Mouse (Mus musculus): ENCODE data around the gene Agbl1. TPM values are rescaled to one million over a fixed set of nuclear protein-coding genes. Genes with fewer than 3 reads are reported as not detected.

Gene Agbl1
- total RNA-seq, 2 experiments from 2014 or later: 0.09 to 0.16 TPM

DNA sequence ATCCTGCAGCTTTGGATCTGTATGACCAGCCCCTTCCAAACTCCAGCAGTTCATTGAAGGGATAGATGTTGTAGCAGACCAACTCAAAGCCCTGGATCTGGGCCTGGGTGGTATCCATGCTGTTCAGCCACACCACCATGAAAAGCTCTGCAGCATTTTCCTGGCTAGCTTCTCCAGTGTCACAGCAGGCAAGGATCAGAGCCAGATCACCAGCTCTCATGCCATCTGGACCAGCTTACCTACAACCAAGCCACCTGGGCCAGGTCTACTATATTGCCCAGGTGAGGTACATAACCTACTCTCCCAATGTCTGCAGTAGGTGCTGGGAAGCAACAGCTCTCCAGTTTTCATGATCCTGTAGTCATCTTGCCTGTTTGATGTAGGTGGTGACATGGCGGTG lies 884.3 kb downstream of the Agbl1 start:
- DNase-seq (ENCODE audit: extremely low spot score in 1 of 2, low spot score in 2 of 2): no peak
- TF ChIP-seq CTCF (IDR thresholded peaks at IDR 0.05): no peak
- no peak overlapping the region for H3K4me3 ChIP-seq
- intact Hi-C loops (cut with DNase I): no loop called here
- no peak overlapping the region for H3K27ac ChIP-seq

DNA sequence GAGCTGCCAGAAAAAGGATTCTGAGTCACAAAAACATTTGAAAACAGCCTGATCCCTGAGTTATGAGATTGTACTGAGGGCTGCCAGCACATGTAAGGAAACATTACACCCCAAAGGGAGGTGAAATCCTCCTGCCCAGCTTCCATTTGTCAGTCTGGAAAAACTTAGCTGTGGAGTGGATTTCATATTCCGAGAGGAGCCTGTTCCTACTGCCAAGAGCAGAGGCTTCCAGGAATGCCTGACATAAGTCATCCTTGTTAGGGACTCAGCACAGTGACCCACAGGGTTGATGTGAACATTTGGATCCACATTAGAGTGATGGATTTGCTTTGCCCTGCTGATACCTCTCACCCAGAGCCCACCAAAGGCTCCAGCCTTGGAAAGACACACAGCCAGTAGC lies 899.4 kb downstream of the Agbl1 start:
- intact Hi-C loops (cut with DNase I): no loop called here
- no peak for DNase-seq (ENCODE audit: extremely low spot score in 1 of 2, low spot score in 2 of 2)
- Histone ChIP-seq H3K4me3 (no peak overlapping the region), H3K27ac (no peak overlapping the region)
- TF ChIP-seq CTCF (IDR thresholded peaks at IDR 0.05): no peak

DNA sequence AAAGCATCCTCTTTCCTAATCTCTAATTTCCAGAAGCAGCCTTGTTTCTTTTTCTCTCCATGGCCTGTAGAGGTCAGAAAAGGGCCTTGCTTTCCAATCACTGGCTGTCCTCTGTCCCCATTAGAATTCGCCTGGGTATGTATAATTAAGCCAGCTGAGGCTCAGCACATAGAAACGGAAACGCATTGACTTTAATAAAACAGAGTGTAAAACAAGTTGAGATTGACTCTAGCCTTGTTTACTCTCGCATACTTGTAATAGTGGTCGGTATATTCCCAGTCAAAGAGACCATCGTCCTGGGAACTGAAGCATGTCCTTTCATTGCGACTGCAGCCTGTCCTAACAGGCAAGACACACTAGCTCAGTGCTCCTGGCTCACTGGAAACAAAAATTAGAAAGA lies 902.3 kb downstream of the Agbl1 start:
- intact Hi-C loops (cut with DNase I): loop anchor here (5.0 kb wide), 2 partner anchors 310 to 1445 kb away; no protein-coding TSS in a partner anchor
- DNase-seq (ENCODE audit: extremely low spot score in 1 of 2, low spot score in 2 of 2): no peak
- peak overlapping the region; percentile 3; the same call in 1 of the 2 replicates for H3K4me3 ChIP-seq
- TF ChIP-seq CTCF (IDR thresholded peaks at IDR 0.05): peak; percentile 53
- H3K27ac ChIP-seq: peak overlapping the region; percentile 22; the same call in 1 of the 2 replicates

DNA sequence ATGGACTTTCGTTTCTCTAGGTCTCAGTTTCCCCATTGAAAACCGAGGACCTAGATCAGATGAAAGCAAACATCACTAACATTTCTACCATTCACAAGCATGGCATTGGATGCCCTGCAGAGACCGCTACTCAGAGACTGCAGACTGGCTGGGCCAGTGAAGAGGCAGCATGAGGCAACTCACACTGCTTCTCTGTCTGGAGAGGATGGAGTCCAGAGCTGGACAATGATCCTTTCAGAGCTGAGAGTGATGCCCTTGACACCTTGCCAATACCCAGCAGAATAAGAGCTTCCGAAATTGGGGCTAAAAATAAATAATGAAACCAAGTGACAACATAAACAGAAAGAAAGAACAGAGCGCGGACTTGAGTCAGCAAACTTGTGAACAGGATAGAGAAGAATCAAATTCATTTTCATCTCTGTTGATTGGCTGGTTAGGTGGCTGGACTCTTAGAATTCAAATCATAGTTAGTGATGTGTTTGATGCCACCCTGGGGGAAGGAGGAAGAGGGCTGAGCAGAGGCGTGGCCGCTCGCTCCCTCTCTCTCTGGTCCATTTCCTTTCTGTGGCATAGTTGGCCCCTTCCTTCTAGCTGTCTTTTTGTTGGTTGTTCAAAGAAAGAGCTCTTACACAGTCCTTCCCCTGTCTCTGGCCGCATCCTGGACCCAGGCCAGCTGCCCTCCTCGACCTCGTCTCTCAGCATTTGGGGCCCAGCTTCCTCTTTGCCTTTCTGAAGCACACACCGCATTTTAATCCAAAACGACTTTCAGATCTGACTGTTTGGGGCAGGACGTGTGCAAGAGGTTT lies 903.1 kb downstream of the Agbl1 start:
- peak overlapping the region; percentile 11 for H3K4me3 ChIP-seq
- peak overlapping the region; percentile 1; the same call in 1 of the 2 replicates for H3K27ac ChIP-seq
- no peak for TF ChIP-seq CTCF (IDR thresholded peaks at IDR 0.05)
- intact Hi-C loops (cut with DNase I): loop anchor here (5.0 kb wide), 2 partner anchors 309 to 1444 kb away; no protein-coding TSS in a partner anchor
- DNase-seq (ENCODE audit: extremely low spot score in 1 of 2, low spot score in 2 of 2): peak; percentile 24 to 33

DNA sequence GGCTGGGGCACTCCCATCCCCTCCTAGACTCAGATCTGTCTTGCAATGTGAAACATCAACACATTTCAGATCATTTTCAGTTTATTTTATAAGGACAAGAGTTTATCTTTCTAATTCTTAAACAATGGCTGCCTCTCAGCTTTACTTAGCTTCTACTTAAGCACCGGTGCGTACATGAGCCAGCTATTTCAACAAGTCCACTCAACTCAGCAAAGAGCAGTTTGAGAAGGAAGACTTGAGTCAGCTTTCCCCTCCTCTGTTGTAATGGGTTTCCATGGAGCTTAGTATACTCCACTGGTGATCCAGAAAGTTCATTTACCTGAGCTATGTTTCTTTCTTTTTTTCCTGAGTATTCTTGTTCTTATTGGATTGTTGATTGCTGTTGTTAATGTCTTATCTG lies 905.2 kb downstream of the Agbl1 start:
- no peak overlapping the region for H3K27ac ChIP-seq
- intact Hi-C loops (cut with DNase I): loop anchor here (5.0 kb wide), 2 partner anchors 307 to 1442 kb away; no protein-coding TSS in a partner anchor
- H3K4me3 ChIP-seq: no peak overlapping the region
- DNase-seq (ENCODE audit: extremely low spot score in 1 of 2, low spot score in 2 of 2): no peak
- no peak for TF ChIP-seq CTCF (IDR thresholded peaks at IDR 0.05)

DNA sequence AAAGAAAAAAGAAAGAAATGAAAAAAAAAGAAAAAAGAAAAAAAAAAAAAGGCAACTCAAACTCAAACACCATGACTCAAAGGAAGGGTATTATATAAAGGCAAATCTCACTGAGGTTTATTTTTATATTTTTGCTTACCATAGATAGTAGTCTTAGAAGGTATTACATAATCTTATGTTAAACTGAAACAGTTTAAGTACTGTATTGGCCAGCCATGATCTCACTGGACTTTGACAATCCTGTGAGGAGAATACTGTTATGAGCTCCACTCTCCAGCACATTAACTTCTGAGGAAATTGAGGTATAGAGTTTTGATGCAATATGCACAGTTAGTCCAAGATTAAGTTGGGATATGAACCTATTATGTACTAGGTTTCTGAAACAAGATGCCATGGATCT lies 909.0 kb downstream of the Agbl1 start:
- no peak for TF ChIP-seq CTCF (IDR thresholded peaks at IDR 0.05)
- no peak for DNase-seq (ENCODE audit: extremely low spot score in 1 of 2, low spot score in 2 of 2)
- Histone ChIP-seq H3K4me3 (no peak overlapping the region), H3K27ac (no peak overlapping the region)
- intact Hi-C loops (cut with DNase I): no loop called here

DNA sequence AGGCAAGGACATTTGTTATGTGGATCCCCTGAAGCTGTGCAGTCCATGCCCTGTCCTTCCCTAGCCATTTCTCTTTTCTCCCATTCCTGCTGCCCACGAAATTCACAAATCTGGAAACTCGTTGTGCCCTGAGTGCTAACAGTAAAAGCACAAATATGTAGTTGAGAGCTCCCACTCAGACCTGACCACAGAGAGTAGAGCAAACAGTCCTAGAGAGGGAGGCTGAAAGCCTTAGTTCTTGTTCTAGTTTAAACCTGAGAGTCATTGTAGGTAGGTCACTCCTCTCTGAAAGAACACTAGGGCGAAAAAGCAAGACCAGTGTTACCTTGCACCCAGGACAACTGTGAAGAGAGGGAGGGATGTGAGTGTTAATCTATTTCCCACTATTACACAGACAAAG lies 917.8 kb downstream of the Agbl1 start:
- H3K27ac ChIP-seq: no peak overlapping the region
- intact Hi-C loops (cut with DNase I): no loop called here
- no peak for DNase-seq (ENCODE audit: extremely low spot score in 1 of 2, low spot score in 2 of 2)
- no peak for TF ChIP-seq CTCF (IDR thresholded peaks at IDR 0.05)
- H3K4me3 ChIP-seq: no peak overlapping the region

DNA sequence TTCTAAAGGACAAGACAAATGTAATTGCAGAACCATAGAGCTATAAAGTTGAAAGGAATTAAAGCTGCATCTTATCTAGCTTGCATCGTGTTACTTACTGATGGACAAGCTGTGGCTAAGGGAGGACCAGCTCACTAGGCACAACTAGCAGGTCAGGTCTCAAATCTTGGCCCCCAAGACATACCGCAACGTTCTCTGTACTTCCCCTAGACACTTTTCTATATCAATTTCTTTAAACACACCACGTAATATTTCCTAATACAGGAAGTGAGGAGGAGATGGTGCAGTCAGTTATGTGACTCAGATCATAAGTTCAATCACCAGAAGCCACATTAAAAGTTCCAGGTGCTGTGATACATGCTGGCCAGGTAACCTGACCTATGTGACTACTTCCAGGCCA lies 919.1 kb downstream of the Agbl1 start:
- no peak for DNase-seq (ENCODE audit: extremely low spot score in 1 of 2, low spot score in 2 of 2)
- H3K27ac ChIP-seq: peak overlapping the region; percentile 68; the same call in 1 of the 2 replicates
- intact Hi-C loops (cut with DNase I): no loop called here
- no peak for TF ChIP-seq CTCF (IDR thresholded peaks at IDR 0.05)
- H3K4me3 ChIP-seq: no peak overlapping the region

DNA sequence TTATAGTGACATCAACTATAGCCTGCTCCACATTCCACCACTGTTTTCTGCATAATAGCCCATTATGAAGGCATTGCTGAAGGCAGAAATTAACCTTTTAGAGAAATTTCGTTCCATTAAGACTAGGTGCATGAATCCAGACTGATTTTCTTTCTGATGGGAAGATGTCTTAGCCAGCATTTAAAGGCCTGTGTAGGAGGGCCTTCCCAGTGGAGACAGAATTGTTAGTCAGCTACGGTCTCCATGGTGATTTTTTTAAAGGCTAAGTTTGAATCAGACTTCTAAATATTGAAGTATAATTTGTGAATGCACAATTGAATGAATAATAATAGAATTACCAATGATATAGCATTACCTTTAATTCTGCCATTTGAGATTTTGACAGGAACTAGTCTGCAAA lies 920.2 kb downstream of the Agbl1 start:
- intact Hi-C loops (cut with DNase I): no loop called here
- H3K27ac ChIP-seq: peak overlapping the region; percentile 68
- TF ChIP-seq CTCF (IDR thresholded peaks at IDR 0.05): no peak
- DNase-seq (ENCODE audit: extremely low spot score in 1 of 2, low spot score in 2 of 2): no peak
- H3K4me3 ChIP-seq: no peak overlapping the region

DNA sequence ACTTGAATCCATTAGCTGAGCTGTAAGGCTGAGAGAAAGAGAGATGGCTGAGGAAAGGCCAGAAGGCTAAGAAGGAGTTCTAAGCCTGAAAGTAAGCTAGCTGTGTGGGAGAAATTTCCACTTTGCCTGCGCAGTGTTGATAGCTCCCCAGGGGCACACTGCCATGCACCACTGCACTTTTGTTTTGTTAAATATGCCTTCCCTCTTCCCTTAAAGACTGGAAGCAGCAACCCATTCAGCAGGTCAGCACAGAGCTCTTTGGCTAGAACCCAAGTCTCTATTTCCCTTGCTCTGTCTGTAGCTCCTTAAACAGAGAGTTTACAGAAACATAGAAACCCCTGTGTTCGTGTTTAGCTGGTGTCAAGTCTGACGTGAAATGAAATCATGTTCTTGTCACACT lies 922.7 kb downstream of the Agbl1 start:
- no peak overlapping the region for H3K4me3 ChIP-seq
- TF ChIP-seq CTCF (IDR thresholded peaks at IDR 0.05): no peak
- no peak for DNase-seq (ENCODE audit: extremely low spot score in 1 of 2, low spot score in 2 of 2)
- H3K27ac ChIP-seq: no peak overlapping the region
- intact Hi-C loops (cut with DNase I): no loop called here

DNA sequence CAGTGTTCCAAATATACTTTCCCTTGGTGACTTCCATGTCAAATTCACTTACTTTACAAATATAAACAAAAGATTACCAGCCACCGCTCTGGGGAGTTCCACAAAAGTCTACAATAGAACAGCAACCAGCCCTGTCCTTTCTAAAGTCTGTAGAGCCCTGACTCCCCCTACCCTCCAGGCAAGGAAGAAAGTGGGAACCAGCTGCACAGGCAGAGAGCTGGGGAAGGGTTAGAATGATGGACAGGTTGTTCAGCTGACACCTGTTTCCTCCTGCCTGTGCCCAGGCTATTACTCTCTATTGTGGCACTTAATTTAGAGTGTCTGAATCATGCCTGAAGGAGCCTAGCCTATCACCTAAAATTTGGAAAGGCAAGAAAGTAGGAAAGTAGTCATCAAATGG lies 923.2 kb downstream of the Agbl1 start:
- no peak for DNase-seq (ENCODE audit: extremely low spot score in 1 of 2, low spot score in 2 of 2)
- no peak overlapping the region for H3K4me3 ChIP-seq
- H3K27ac ChIP-seq: no peak overlapping the region
- TF ChIP-seq CTCF (IDR thresholded peaks at IDR 0.05): no peak
- intact Hi-C loops (cut with DNase I): no loop called here

DNA sequence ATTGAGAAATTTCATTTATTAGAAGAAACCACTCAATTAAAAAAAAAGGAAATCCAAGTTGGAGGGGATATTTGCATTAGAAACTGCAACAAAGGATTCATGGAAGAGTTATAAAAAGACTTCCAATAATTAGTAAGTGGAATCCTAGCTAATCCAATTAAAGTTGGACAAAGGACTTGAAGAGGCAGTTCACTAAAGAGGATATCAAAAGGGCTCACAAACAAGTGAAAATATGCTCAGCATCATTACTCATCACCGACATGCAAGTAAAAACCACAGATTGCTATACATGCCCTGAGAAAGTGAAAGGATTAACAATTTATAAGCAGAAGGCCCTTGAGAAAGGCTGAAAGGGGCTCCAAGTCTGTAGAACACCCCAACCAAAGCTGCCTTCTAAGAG lies 935.2 kb downstream of the Agbl1 start:
- intact Hi-C loops (cut with DNase I): no loop called here
- H3K4me3 ChIP-seq: no peak overlapping the region
- H3K27ac ChIP-seq: no peak overlapping the region
- no peak for DNase-seq (ENCODE audit: extremely low spot score in 1 of 2, low spot score in 2 of 2)
- no peak for TF ChIP-seq CTCF (IDR thresholded peaks at IDR 0.05)
